Mouse (Mus musculus): Measurements from ENCODE around the gene Rfc1. TPM values are rescaled to one million over a fixed set of nuclear protein-coding genes. Genes with fewer than 3 reads are reported as not detected.
A peak's percentile ranks its signal among the peaks of the same experiment; 100 is the strongest.

Gene Rfc1
- polyA plus RNA-seq, 1 experiment from 2014 or later = 44.2 TPM

DNA sequence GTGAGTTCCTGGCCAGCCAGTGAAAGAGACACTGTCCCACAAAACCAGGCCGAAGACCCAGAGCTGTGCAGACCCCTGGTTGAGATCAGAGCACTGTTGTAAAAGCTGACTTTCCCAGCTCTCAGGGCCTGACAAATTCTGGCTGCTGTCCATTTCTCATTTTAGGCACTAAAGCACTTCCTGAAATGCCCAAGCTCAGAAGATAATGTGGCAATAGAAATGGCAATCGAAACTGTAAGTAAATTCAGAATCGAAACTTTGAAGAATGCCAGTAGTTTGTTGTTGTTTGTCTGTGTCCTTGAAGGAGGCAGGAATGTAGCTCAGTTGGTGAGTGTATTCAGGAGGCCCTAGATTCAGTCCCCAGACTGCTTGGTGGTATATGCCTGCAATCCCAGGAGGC, 88.2 kb downstream of the Rfc1 start:
- H3K4me2 ChIP-seq (replicated peaks) = no peak overlapping the region
- H3K4me1 ChIP-seq = no peaks in the 10 kb centered on the region
- no peak overlapping the region for H3K9ac ChIP-seq (replicated peaks)
- H3K36me3 ChIP-seq = peaks cover 6% of the 10 kb centered on the region; the same call in 1 of the 2 replicates
- no peaks in the 10 kb centered on the region for H3K9me3 ChIP-seq
- no peak overlapping the region for H3K27ac ChIP-seq (replicated peaks)
- no peaks in the 10 kb centered on the region for H3K27me3 ChIP-seq
- no peak overlapping the region for H3K4me3 ChIP-seq
- 91% methylated on average over 3 of the region's 3 CpGs for WGBS
- no peak for ATAC-seq (replicated peaks)

DNA sequence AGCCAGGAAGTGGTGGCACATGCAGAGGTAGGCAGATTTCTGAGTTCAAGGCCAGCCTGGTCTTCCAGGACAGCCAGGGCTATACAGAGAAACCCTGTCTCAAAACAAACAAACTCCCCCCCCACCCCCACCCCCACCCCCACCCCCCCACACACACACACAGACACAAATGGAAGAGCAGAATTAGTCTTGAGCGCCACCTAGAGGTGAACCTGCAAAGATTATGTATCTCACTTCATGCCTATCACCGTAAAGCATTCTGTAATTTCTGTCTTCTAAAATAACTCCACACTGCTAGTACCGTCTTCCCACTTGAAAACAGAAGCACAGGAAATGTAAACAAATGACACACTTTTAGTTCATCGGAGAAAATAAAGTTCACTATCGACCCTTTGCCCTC, 92.7 kb downstream of the Rfc1 start:
- Histone ChIP-seq H3K4me3 (no peak overlapping the region), H3K4me1 (0 out of 2 replicates have a peak, but pooled peaks cover 2% of the 10 kb centered on the region), H3K9me3 (no peaks in the 10 kb centered on the region), H3K27me3 (no peaks in the 10 kb centered on the region), H3K4me2 (replicated peaks) (no peak overlapping the region), H3K36me3 (0 out of 2 replicates have a peak, but pooled peaks cover 2% of the 10 kb centered on the region), H3K27ac (replicated peaks) (no peak overlapping the region), H3K9ac (replicated peaks) (no peak overlapping the region)
- 51% methylated on average over 5 of the region's 5 CpGs for WGBS
- ATAC-seq (replicated peaks) = no peak

DNA sequence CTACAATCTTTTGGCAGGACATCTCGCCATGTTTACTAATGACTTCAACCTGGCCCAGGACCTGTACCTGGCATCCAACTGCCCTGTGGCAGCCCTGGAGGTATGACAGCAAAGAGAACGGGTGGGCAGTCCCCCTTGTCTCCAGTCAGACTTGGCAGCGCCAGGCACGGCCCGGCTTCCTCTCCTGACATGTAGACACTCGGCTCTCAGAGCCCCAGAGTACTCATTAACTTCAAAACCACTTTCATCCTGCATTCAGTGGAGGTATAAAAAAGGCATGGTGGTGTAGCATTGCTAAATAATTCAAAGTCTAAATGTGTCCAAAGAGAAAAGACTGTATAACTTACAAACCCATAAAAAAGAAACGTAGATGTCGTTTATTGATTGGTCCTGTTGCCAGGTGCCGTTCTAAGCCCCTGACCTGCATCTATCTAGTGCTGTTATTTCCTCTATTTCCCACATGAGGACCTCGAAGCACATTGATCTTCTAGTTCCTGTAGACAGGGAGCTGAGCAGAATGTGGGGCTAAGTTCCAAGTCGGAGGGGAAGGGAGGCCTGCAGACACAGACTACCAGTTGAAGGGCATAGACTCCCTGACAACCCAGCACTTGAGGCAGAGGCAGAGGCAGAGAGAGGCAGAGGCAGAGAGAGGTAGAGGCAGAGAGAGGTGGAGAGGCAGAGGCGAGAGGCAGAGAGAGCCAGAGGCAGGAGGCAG, 104.0 kb downstream of the Rfc1 start:
- peaks cover 18% of the 10 kb centered on the region; the same call in 1 of the 2 replicates for H3K36me3 ChIP-seq
- no peaks in the 10 kb centered on the region for H3K4me1 ChIP-seq
- no peak overlapping the region for H3K9ac ChIP-seq (replicated peaks)
- H3K27ac ChIP-seq (replicated peaks) = no peak overlapping the region
- ATAC-seq (replicated peaks) = no peak
- H3K4me2 ChIP-seq (replicated peaks) = no peak overlapping the region
- no peaks in the 10 kb centered on the region for H3K9me3 ChIP-seq
- WGBS = 65% methylated on average over 12 of the region's 12 CpGs
- H3K27me3 ChIP-seq = no peaks in the 10 kb centered on the region
- H3K4me3 ChIP-seq = no peak overlapping the region

DNA sequence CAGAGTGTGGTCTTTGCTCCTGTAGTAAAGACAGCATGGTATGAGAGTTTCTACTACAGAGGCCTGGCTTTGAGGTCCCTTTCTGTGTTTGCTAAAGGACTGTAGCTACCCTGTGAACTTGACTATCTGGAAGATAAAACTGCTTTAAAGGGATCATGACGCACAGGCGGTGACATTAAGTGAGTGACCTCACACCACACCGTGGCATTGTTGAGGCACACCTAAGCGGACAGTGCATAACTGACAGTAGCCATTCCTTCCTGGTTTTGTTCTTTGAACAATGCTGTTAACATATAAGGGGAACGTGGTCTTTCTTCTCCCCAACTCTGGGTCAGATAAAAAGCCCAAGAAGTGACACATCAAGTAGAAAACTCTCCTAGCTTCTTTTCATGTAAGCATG, 111.4 kb downstream of the Rfc1 start:
- no peak for ATAC-seq (replicated peaks)
- WGBS = 93% methylated on average over 5 of the region's 5 CpGs
- no peaks in the 10 kb centered on the region for H3K4me1 ChIP-seq

DNA sequence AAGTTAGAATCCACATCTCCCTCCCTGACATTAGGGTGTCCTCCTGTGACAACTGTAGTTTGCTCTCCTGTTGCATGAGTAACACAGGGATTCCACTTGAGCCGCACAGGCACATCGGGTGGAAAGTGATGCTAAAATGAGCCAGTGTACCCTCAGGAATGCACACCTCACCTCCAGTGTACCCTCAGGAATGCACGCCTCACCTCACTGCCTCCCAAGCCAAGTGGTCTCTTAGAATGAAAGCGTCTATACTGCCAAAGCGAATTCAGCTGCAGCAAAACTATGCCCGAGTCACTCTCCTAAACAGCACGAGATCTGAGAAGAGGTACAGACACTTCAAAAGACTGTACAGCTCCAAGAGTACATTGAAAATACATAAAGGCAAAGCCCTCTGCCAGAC, 114.4 kb downstream of the Rfc1 start:
- no peak for ATAC-seq (replicated peaks)
- WGBS = 89% methylated on average over 7 of the region's 7 CpGs
- Histone ChIP-seq H3K4me2 (replicated peaks) (no peak overlapping the region), H3K36me3 (peaks cover 16% of the 10 kb centered on the region), H3K4me1 (no peaks in the 10 kb centered on the region), H3K4me3 (no peak overlapping the region), H3K9me3 (no peaks in the 10 kb centered on the region), H3K27ac (replicated peaks) (no peak overlapping the region), H3K27me3 (no peaks in the 10 kb centered on the region), H3K9ac (replicated peaks) (no peak overlapping the region)

More for the DNA sequence above, 111.4 kb downstream of the Rfc1 start:
- H3K9ac ChIP-seq (replicated peaks) = no peak overlapping the region
- no peak overlapping the region for H3K27ac ChIP-seq (replicated peaks)
- H3K4me2 ChIP-seq (replicated peaks) = no peak overlapping the region
- H3K27me3 ChIP-seq = no peaks in the 10 kb centered on the region
- no peaks in the 10 kb centered on the region for H3K9me3 ChIP-seq
- peaks cover 31% of the 10 kb centered on the region for H3K36me3 ChIP-seq
- no peak overlapping the region for H3K4me3 ChIP-seq

DNA sequence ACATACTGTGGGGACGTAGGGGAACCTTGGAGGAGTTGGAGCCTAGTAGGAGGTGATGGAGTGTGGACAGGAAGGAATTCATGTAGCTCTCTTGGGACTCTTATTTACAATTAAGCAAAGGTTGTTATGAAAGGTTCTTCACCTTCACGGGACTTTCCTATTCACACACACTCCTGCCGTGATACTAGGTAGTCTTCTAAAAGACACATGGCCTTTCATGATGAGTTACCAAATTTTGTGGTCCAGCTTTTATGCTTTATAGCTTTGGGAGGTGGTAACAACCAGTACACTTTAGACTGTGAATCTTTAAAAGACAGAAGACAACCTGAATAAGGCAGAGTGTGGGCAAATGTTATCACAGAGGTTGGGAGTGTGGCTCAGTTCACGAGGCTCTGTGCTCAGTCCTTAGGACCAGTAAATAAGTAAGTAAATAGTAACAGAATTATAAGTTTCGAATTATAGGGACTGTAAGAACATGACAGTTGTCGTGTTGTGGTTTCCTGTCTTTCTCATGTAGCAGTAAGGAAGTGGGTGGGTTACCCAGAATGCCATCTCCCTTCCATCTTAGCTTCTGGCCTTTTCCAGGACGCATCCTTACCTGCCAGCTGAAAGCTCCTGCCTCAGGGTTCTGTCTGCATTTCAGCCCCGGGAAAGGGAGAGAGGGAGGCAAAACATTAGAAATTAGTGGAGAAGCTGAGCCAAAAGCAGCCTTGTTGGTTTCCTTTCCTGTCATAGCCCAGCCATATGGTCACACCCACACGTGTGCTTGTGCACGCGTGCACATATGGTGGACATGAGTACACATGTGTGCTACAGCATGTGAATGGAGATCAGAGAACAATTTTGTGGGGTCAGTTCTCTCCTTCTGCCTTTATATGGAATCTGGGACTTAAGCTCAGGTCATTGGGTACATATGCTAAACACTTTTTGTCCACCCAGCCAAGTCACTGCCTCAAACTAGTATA, 117.9 kb downstream of the Rfc1 start:
- H3K27ac ChIP-seq (replicated peaks) = no peak overlapping the region
- no peak overlapping the region for H3K4me2 ChIP-seq (replicated peaks)
- H3K4me1 ChIP-seq = no peaks in the 10 kb centered on the region
- no peak for ATAC-seq (replicated peaks)
- no peaks in the 10 kb centered on the region for H3K27me3 ChIP-seq
- no peaks in the 10 kb centered on the region for H3K9me3 ChIP-seq
- 90% methylated on average over 11 of the region's 11 CpGs for WGBS
- H3K9ac ChIP-seq (replicated peaks) = no peak overlapping the region
- peaks cover 2% of the 10 kb centered on the region; the same call in 1 of the 2 replicates for H3K36me3 ChIP-seq
- H3K4me3 ChIP-seq = no peak overlapping the region

DNA sequence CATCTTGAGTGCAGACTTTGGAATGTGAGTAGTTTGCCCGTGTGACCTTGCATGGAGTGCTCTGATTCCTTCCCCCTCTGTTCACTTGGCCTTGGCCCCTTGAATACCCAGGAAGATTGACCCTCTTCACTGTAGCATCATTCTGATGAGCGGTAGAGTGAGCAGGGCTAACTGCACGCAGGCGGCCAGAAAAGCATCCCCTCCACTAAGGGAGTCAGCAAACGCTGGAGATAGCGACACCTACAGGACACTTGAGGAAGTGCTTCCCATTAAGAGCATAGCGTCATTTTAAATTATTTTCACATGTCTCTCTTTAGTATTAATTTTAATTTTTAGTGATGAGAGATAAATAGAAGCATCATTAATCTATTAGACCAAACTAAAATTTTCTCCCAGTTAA, 122.1 kb downstream of the Rfc1 start:
- H3K9ac ChIP-seq (replicated peaks) = no peak overlapping the region
- WGBS = 20% methylated on average over 7 of the region's 7 CpGs
- ATAC-seq (replicated peaks) = peak; percentile 60; the same call in 1 of the 2 replicates
- no peak overlapping the region for H3K4me3 ChIP-seq
- H3K4me1 ChIP-seq = no peaks in the 10 kb centered on the region
- no peaks in the 10 kb centered on the region for H3K9me3 ChIP-seq
- H3K36me3 ChIP-seq = no peaks in the 10 kb centered on the region
- H3K4me2 ChIP-seq (replicated peaks) = no peak overlapping the region
- no peaks in the 10 kb centered on the region for H3K27me3 ChIP-seq
- H3K27ac ChIP-seq (replicated peaks) = no peak overlapping the region

Other genes with a start within 250 kb of the Rfc1 start
- gene Tmem156, start 243.5 kb downstream of the Rfc1 start, polyA plus RNA-seq (2015; fragmentation: Nextera tagmentation; extraction: Ambion mirVana) = 0.11 and 0.13 TPM in 2 replicates
- 59.0 and 60.4 TPM in 2 replicates for gene Klhl5, start 228.1 kb downstream of the Rfc1 start, polyA plus RNA-seq (2015; fragmentation: Nextera tagmentation; extraction: Ambion mirVana)
- gene Wdr19, start 136.0 kb downstream of the Rfc1 start, polyA plus RNA-seq (2015; fragmentation: Nextera tagmentation; extraction: Ambion mirVana) = 10.4 and 12.0 TPM in 2 replicates
- gene Klb, start 12.6 kb upstream of the Rfc1 start, polyA plus RNA-seq (2015; fragmentation: Nextera tagmentation; extraction: Ambion mirVana) = 0.08 TPM in 1 of 2 replicates, not detected in the other
- 635 and 693 TPM in 2 replicates for gene Rpl9, start 55.8 kb upstream of the Rfc1 start, polyA plus RNA-seq (2015; fragmentation: Nextera tagmentation; extraction: Ambion mirVana)
- gene Lias, start 55.8 kb upstream of the Rfc1 start, polyA plus RNA-seq (2015; fragmentation: Nextera tagmentation; extraction: Ambion mirVana) = 62.5 and 69.0 TPM in 2 replicates
- 60.4 and 60.7 TPM in 2 replicates for gene Ugdh, start 100.3 kb upstream of the Rfc1 start, polyA plus RNA-seq (2015; fragmentation: Nextera tagmentation; extraction: Ambion mirVana)
- gene Gm43552, start 157.2 kb upstream of the Rfc1 start, polyA plus RNA-seq (2015; fragmentation: Nextera tagmentation; extraction: Ambion mirVana) = not detected in 2 replicates
- 190 and 195 TPM in 2 replicates for gene Smim14, start 201.5 kb upstream of the Rfc1 start, polyA plus RNA-seq (2015; fragmentation: Nextera tagmentation; extraction: Ambion mirVana)
- 195 and 199 TPM in 2 replicates for gene Ube2k, start 201.6 kb upstream of the Rfc1 start, polyA plus RNA-seq (2015; fragmentation: Nextera tagmentation; extraction: Ambion mirVana)